Mouse (Mus musculus): ENCODE measurements at regions not wholly inside any gene's neighbourhood (a gene's known extent, or its start where the extent isn't known, plus 50 kb on each side); places are given as distances from the start of the nearest gene placed in this dataset.

GRCm38 (mm10) chr15:97186034-97186433, 60.9 kb upstream of the Pced1b start:
- TF ChIP-seq CTCF (conservative IDR thresholded peaks at IDR 0.05; ENCODE audit: insufficient read depth, insufficient read length, low read depth, low read length) (peak; percentile 24; the same call in 1 of the 2 replicates), POLR2A (IDR thresholded peaks at IDR 0.05; ENCODE audit: low read depth, low read length) (no peak)

Measured in kidney, adult 2 months (tissue).